Mouse (Mus musculus): ENCODE results near the gene Cpm. TPM values are rescaled to one million over a fixed set of nuclear protein-coding genes. Genes with fewer than 3 reads are reported as not detected.

Gene Cpm
- polyA plus RNA-seq, 2 experiments: 24.4 to 41.6 TPM

- no peaks in the 10 kb centered on the region for H3K4me1 ChIP-seq (ENCODE audit: control insufficient read depth, insufficient read depth, low read length)
- H3K36me3 ChIP-seq (ENCODE audit: control insufficient read depth, insufficient read depth, low read length): no peaks in the 10 kb centered on the region
- no peak overlapping the region for H3K4me3 ChIP-seq (replicated peaks; ENCODE audit: low read length)
- no peaks in the 10 kb centered on the region for H3K27me3 ChIP-seq (ENCODE audit: control insufficient read depth, insufficient read depth, low read length)
- no peak overlapping the region for H3K9ac ChIP-seq (ENCODE audit: low read depth, low read length, severe bottlenecking)
- no peak overlapping the region for H3K4me2 ChIP-seq (replicated peaks; ENCODE audit: low read depth, low read length, severe bottlenecking)
- ATAC-seq (ENCODE audit: low FRiP score, low read depth) (no peak), DNase-seq (ENCODE audit: low spot score) (no peak)
- 87% methylated on average over 8 of the region's 8 CpGs for WGBS
- no peak overlapping the region for H3K27ac ChIP-seq (replicated peaks; ENCODE audit: low read depth, low read length)
- no peaks in the 10 kb centered on the region for H3K9me3 ChIP-seq (ENCODE audit: control insufficient read depth, low read length)
- no peak for TF ChIP-seq POLR2A (IDR thresholded peaks at IDR 0.05; ENCODE audit: borderline replicate concordance, extremely low read depth, insufficient read depth, insufficient read length)
These were observed 24.5 kb upstream of the Cpm start for GRCm38 (mm10) chr10:117604624-117605282.

- H3K9ac ChIP-seq (ENCODE audit: low read depth, low read length, severe bottlenecking): no peak overlapping the region
- ATAC-seq (ENCODE audit: low FRiP score, low read depth) (no peak), DNase-seq (ENCODE audit: low spot score) (no peak)
- H3K36me3 ChIP-seq (ENCODE audit: control insufficient read depth, insufficient read depth, low read length): no peaks in the 10 kb centered on the region
- no peak overlapping the region for H3K4me3 ChIP-seq (replicated peaks; ENCODE audit: low read length)
- H3K27ac ChIP-seq (replicated peaks; ENCODE audit: low read depth, low read length): no peak overlapping the region
- no peaks in the 10 kb centered on the region for H3K27me3 ChIP-seq (ENCODE audit: control insufficient read depth, insufficient read depth, low read length)
- no peak overlapping the region for H3K4me2 ChIP-seq (replicated peaks; ENCODE audit: low read depth, low read length, severe bottlenecking)
- H3K4me1 ChIP-seq (ENCODE audit: control insufficient read depth, insufficient read depth, low read length): no peaks in the 10 kb centered on the region
- H3K9me3 ChIP-seq (ENCODE audit: control insufficient read depth, low read length): no peaks in the 10 kb centered on the region
- 78% methylated on average over 15 of the region's 15 CpGs for WGBS
- TF ChIP-seq POLR2A (IDR thresholded peaks at IDR 0.05; ENCODE audit: borderline replicate concordance, extremely low read depth, insufficient read depth, insufficient read length): no peak
These were observed 23.7 kb upstream of the Cpm start for GRCm38 (mm10) chr10:117605283-117606243.

- Histone ChIP-seq H3K9me3 (ENCODE audit: control insufficient read depth, low read length) (no peaks in the 10 kb centered on the region), H3K36me3 (ENCODE audit: control insufficient read depth, insufficient read depth, low read length) (no peaks in the 10 kb centered on the region), H3K4me1 (ENCODE audit: control insufficient read depth, insufficient read depth, low read length) (no peaks in the 10 kb centered on the region), H3K27me3 (ENCODE audit: control insufficient read depth, insufficient read depth, low read length) (no peaks in the 10 kb centered on the region), H3K9ac (ENCODE audit: low read depth, low read length, severe bottlenecking) (no peak overlapping the region), H3K4me3 (replicated peaks; ENCODE audit: low read length) (no peak overlapping the region), H3K4me2 (replicated peaks; ENCODE audit: low read depth, low read length, severe bottlenecking) (no peak overlapping the region), H3K27ac (replicated peaks; ENCODE audit: low read depth, low read length) (no peak overlapping the region)
- TF ChIP-seq POLR2A (IDR thresholded peaks at IDR 0.05; ENCODE audit: borderline replicate concordance, extremely low read depth, insufficient read depth, insufficient read length): no peak
- no peak for DNase-seq (ENCODE audit: low spot score)
- no peak for ATAC-seq (ENCODE audit: low FRiP score, low read depth)
- 73% methylated on average over 5 of the region's 5 CpGs for WGBS
These were observed 22.9 kb upstream of the Cpm start for GRCm38 (mm10) chr10:117606423-117606822.

GRCm38 (mm10) chr10:117607051-117607803 is 22.1 kb upstream of the Cpm start:
- Histone ChIP-seq H3K27ac (replicated peaks; ENCODE audit: low read depth, low read length) (no peak overlapping the region), H3K9me3 (ENCODE audit: control insufficient read depth, low read length) (no peaks in the 10 kb centered on the region), H3K9ac (ENCODE audit: low read depth, low read length, severe bottlenecking) (no peak overlapping the region), H3K27me3 (ENCODE audit: control insufficient read depth, insufficient read depth, low read length) (no peaks in the 10 kb centered on the region), H3K4me2 (replicated peaks; ENCODE audit: low read depth, low read length, severe bottlenecking) (no peak overlapping the region), H3K36me3 (ENCODE audit: control insufficient read depth, insufficient read depth, low read length) (no peaks in the 10 kb centered on the region), H3K4me3 (replicated peaks; ENCODE audit: low read length) (no peak overlapping the region), H3K4me1 (ENCODE audit: control insufficient read depth, insufficient read depth, low read length) (no peaks in the 10 kb centered on the region)
- ATAC-seq (ENCODE audit: low FRiP score, low read depth) (no peak), DNase-seq (ENCODE audit: low spot score) (no peak)
- no peak for TF ChIP-seq POLR2A (IDR thresholded peaks at IDR 0.05; ENCODE audit: borderline replicate concordance, extremely low read depth, insufficient read depth, insufficient read length)
- WGBS: 90% methylated on average over 20 of the region's 20 CpGs

GRCm38 (mm10) chr10:117607804-117608279 is 21.5 kb upstream of the Cpm start:
- Histone ChIP-seq H3K9me3 (ENCODE audit: control insufficient read depth, low read length) (no peaks in the 10 kb centered on the region), H3K4me2 (replicated peaks; ENCODE audit: low read depth, low read length, severe bottlenecking) (no peak overlapping the region), H3K27ac (replicated peaks; ENCODE audit: low read depth, low read length) (no peak overlapping the region), H3K4me3 (replicated peaks; ENCODE audit: low read length) (no peak overlapping the region), H3K27me3 (ENCODE audit: control insufficient read depth, insufficient read depth, low read length) (no peaks in the 10 kb centered on the region), H3K36me3 (ENCODE audit: control insufficient read depth, insufficient read depth, low read length) (no peaks in the 10 kb centered on the region), H3K9ac (ENCODE audit: low read depth, low read length, severe bottlenecking) (no peak overlapping the region), H3K4me1 (ENCODE audit: control insufficient read depth, insufficient read depth, low read length) (no peaks in the 10 kb centered on the region)
- no peak for ATAC-seq (ENCODE audit: low FRiP score, low read depth)
- no peak for TF ChIP-seq POLR2A (IDR thresholded peaks at IDR 0.05; ENCODE audit: borderline replicate concordance, extremely low read depth, insufficient read depth, insufficient read length)
- 94% methylated on average over 10 of the region's 10 CpGs for WGBS
- no peak for DNase-seq (ENCODE audit: low spot score)
